Mouse (Mus musculus): Measurements from ENCODE around the gene Ensa. TPM values are rescaled to one million over a fixed set of nuclear protein-coding genes. Genes with fewer than 3 reads are reported as not detected.
"Not testable (repeated sequence)": the region's sequence is repeated elsewhere in the genome, so short reads cannot be mapped to it uniquely, and the experiment has no call there.

Ensa gene
- polyA plus RNA-seq, 1 experiment from 2014 or later: 133 TPM

DNA sequence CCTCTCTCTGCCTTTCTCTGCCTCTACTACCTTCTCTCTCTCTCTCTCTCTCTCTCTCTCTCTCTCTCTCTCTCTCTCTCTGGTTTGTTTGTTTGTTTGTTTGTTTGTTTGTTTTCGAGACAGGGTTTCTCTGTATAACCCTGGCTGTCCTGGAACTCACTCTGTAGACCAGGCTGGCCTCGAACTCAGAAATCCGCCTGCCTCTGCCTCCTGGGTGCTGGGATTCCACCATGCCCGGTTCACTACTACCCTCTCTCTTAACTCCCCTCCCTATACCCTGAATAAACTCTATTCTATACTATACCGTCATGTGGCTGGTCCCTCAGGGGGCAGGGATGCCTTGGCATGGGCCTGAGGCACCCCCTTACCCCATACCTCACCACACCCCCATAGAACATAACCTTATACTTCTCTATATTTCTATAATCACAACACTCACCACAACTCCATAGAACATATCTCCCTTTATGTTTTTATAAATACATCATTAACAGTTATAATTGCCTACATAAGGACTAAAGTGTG lies 740 bp upstream of the Ensa start:
- Histone ChIP-seq H3K4me1 (peaks cover 24% of the 10 kb centered on the region), H3K9ac (peak overlapping the region; percentile 44; the same call in 1 of the 2 replicates), H3K4me3 (peak overlapping the region; percentile 66), H3K36me3 (replicated peaks) (peaks cover 17% of the 10 kb centered on the region), H3K4me2 (peak overlapping the region; percentile 59), H3K27ac (peak overlapping the region; percentile 82)
- not testable (repeated sequence) for H3K27me3 ChIP-seq (replicated peaks); ATAC-seq (replicated peaks); H3K9me3 ChIP-seq
- WGBS: 62% methylated on average over 5 of the region's 5 CpGs

DNA sequence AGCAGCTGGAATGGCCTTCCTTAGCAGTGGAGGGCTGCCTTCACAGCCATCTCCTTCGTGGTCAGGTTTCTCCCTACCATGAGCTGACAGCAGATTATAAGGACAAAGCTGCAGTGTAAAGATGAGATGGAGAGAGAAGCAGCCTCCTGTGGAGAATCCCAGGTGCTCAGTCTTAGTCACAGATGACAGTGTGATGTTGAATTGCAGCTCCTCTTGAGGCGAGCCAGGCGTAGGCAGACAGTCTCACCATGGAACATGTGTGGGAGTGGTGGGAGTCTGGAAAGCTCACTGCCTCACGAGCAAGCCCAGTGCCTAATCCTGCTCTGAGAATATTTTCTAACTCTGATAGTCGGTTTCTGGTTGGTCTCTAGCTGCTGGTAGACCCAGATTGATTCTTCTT lies 3.0 kb downstream of the Ensa start:
- no peak for ATAC-seq (replicated peaks)
- Histone ChIP-seq H3K4me2 (no peak overlapping the region), H3K36me3 (replicated peaks) (peaks cover 46% of the 10 kb centered on the region), H3K4me1 (peaks cover 26% of the 10 kb centered on the region), H3K27me3 (replicated peaks) (no peaks in the 10 kb centered on the region), H3K9ac (no peak overlapping the region; the same call in 1 of the 2 replicates), H3K27ac (no peak overlapping the region), H3K4me3 (no peak overlapping the region), H3K9me3 (no peaks in the 10 kb centered on the region)
- 90% methylated on average over 5 of the region's 5 CpGs for WGBS

DNA sequence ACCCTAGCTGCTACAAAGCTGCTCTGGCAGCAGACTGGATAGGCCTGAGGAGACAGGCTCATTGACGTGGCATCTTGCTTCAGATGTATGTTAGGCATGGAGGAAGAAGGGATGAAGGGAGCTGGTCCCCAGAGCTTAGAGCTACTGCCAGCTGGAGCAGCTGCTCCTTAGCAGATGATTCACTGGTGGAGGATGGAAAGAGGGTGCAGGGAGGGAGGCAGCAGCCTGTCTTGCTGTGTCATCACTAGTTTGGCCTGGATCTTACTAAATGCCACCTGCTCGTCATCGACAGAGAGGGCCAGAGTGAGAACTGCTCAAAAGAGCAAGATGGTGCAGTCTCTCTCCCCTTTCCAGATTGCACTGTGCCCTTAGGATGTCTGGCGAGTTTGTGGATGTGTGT lies 5.0 kb downstream of the Ensa start:
- Histone ChIP-seq H3K4me3 (no peak overlapping the region), H3K27ac (no peak overlapping the region), H3K9me3 (no peaks in the 10 kb centered on the region), H3K27me3 (replicated peaks) (no peaks in the 10 kb centered on the region), H3K9ac (no peak overlapping the region), H3K36me3 (replicated peaks) (peaks cover 56% of the 10 kb centered on the region), H3K4me1 (peaks cover 26% of the 10 kb centered on the region), H3K4me2 (no peak overlapping the region)
- no peak for ATAC-seq (replicated peaks)
- WGBS: 87% methylated on average over 4 of the region's 4 CpGs

DNA sequence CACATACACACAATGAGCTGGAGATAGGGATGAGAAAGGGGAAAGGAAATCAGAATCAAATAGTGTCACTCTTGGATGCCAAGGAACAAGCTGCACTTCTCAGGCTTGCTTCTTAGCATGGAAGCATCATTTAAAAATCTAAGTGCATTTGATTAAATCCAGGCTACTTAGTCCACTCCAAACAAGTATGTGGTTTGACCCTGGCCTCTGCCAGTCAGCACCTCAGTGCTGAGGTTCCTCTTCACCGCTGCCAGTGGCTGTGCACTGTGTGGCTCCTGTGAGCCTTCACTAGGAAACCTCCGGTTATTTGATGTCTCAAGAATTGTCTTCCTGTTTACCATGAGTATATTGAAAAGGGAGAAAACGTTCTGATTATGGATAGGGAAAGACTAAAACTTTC lies 6.1 kb downstream of the Ensa start:
- no peak for ATAC-seq (replicated peaks)
- H3K27ac ChIP-seq: no peak overlapping the region
- H3K36me3 ChIP-seq (replicated peaks): peaks cover 59% of the 10 kb centered on the region
- H3K4me2 ChIP-seq: no peak overlapping the region
- H3K9me3 ChIP-seq: no peaks in the 10 kb centered on the region
- H3K4me3 ChIP-seq: no peak overlapping the region
- 87% methylated on average over 3 of the region's 3 CpGs for WGBS
- no peaks in the 10 kb centered on the region for H3K27me3 ChIP-seq (replicated peaks)
- peaks cover 24% of the 10 kb centered on the region for H3K4me1 ChIP-seq
- no peak overlapping the region for H3K9ac ChIP-seq

DNA sequence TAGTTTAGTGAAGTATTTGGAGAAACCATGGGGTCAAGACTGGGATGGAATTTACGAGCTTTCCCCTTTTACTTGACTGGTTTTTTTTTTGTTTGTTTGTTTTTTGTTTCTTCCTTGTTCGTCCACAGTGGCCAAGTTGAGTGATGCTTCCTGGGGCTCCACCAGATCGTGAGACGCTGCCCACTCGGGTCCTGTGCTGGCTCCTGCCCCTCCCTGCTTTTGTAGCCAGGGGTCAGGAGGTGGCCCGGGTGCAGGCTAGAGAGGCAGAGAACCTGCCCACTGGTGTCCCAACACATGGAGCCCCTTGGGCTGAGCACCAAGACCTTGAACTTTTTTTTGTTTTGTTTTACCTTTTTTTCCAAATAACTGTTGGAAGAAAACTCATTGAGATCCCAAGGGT lies 6.5 kb downstream of the Ensa start:
- Histone ChIP-seq H3K4me2 (no peak overlapping the region), H3K9me3 (no peaks in the 10 kb centered on the region), H3K27me3 (replicated peaks) (no peaks in the 10 kb centered on the region), H3K36me3 (replicated peaks) (peaks cover 59% of the 10 kb centered on the region), H3K4me1 (peaks cover 19% of the 10 kb centered on the region), H3K27ac (no peak overlapping the region), H3K9ac (no peak overlapping the region), H3K4me3 (no peak overlapping the region)
- ATAC-seq (replicated peaks): no peak
- 88% methylated on average over 6 of the region's 6 CpGs for WGBS

DNA sequence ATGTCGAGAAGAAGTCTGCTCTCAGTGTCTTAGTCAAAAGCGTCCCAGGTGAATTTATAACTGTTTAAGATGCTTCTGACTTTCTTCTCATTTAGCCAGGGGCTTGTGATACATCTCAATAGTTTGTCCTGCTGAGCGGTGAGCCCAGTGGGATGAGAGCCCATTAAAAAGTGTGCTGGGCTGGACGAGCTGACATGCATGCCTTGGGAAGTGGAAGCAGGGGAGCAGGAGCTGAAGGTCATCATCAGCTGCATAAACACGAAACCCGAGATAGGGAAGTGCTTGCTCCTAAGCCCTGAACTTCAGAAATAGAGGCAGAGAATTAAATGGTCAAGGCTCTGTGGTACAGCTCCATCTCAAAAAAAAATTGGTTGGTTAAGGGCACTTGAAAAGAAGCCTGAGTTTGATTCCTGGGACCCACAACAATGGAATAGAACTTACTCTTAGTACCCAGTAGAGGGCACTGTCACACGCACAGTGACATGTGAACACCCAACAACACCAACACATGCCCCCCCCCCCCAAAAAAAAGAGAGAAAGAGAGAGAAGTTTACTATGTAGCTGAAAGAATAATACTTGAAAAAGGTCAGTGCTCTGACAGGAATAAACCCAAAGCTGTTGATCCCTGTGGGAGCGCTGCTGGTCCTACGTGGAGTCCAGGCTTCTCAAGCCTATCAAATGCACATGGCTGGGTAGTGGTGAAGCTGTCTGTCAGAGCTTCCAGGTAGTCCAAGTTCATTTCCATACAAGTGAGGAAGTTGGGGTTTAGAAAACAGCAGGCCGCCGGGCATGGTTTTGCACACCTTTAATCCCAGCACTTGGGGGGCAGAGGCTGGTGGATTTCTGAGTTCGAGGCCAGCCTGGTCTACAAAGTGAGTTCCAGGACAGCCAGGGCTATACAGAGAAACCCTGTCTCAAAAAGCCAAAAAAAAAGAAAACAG lies 8.1 kb downstream of the Ensa start:
- Histone ChIP-seq H3K4me3 (no peak overlapping the region), H3K9ac (no peak overlapping the region), H3K9me3 (no peaks in the 10 kb centered on the region), H3K27ac (no peak overlapping the region), H3K36me3 (replicated peaks) (peaks cover 66% of the 10 kb centered on the region), H3K4me2 (no peak overlapping the region), H3K4me1 (peaks cover 3% of the 10 kb centered on the region; the same call in 1 of the 2 replicates), H3K27me3 (replicated peaks) (no peaks in the 10 kb centered on the region)
- ATAC-seq (replicated peaks): no peak
- WGBS: 79% methylated on average over 12 of the region's 12 CpGs

DNA sequence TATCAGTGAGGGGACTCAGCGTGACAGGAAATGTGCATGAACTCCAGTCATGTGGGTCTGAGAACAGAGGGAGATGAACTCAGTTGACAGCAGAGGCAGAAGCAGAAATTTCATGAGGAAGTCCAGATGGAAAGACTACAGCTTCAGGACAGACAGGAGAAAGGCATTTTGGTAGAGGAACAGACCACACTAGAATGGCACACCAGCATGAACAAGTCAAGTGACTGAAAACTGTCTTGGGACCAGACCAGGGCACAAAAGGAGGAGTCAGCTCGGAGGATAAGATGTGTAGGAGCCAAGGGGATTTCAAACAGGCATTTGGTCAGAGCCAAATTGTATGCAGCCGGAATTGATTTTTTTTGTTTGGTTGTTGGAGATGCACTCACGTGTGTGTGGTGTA lies 10.8 kb downstream of the Ensa start:
- H3K9me3 ChIP-seq: no peaks in the 10 kb centered on the region
- no peak overlapping the region for H3K4me3 ChIP-seq
- no peak overlapping the region for H3K4me2 ChIP-seq
- H3K36me3 ChIP-seq (replicated peaks): peaks cover 42% of the 10 kb centered on the region; the same call in 1 of the 2 replicates
- H3K9ac ChIP-seq: no peak overlapping the region
- WGBS: 80% methylated on average over 4 of the region's 4 CpGs
- H3K27ac ChIP-seq: no peak overlapping the region
- no peaks in the 10 kb centered on the region for H3K27me3 ChIP-seq (replicated peaks)
- no peak for ATAC-seq (replicated peaks)
- 0 out of 2 replicates have a peak, but pooled peaks cover 3% of the 10 kb centered on the region for H3K4me1 ChIP-seq

DNA sequence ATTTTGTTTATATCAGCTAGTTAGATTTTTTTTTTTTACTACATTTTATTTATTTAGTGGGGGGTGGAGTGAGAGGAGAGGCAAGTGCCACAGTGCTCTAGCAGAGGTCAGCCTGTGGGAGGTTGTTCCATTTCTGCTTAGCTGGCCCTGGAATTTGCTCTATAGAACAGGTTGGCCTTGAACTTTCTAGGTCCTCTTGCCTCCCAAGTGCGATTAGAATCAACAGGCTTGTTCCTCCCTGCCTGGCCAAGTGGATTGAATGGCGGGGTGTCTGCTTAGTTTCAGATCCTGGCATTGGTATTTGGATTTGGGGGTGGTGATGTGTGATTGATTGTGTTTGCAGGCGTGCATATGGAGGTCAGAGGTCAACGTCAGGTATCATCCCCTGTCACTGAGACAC lies 11.3 kb downstream of the Ensa start:
- Histone ChIP-seq H3K4me2 (no peak overlapping the region), H3K27ac (no peak overlapping the region), H3K36me3 (replicated peaks) (peaks cover 38% of the 10 kb centered on the region; the same call in 1 of the 2 replicates), H3K9me3 (no peaks in the 10 kb centered on the region), H3K9ac (no peak overlapping the region), H3K4me3 (no peak overlapping the region), H3K27me3 (replicated peaks) (no peaks in the 10 kb centered on the region), H3K4me1 (0 out of 2 replicates have a peak, but pooled peaks cover 3% of the 10 kb centered on the region)
- no peak for ATAC-seq (replicated peaks)
- 91% methylated on average over 4 of the region's 4 CpGs for WGBS

DNA sequence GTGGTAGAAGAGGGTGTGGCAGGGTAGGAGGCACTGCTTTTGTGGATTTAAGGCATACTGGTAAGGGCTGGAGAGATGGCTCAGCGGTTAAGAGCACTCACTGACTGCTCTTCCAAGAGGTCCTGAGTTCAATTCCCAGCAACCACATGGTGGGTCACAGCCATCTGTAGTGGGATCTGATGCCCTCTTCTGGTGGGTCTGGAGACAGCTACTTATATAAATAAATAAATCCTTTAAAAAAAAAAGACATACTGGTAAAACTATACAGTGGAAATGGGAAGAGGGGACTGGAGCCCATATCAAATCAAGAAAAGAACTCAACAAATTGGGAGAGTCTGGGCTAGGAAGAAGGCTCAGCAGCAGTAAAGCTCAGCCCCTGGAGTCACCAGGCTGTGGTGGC lies 14.9 kb downstream of the Ensa start:
- 84% methylated on average over 1 of the region's 1 CpGs for whole genome bisulfite sequencing
- Histone ChIP-seq H3K9ac (no peak overlapping the region), H3K27me3 (replicated peaks) (no peaks in the 10 kb centered on the region), H3K36me3 (replicated peaks) (0 out of 2 replicates have a peak, but pooled peaks cover 15% of the 10 kb centered on the region), H3K4me3 (no peak overlapping the region), H3K27ac (no peak overlapping the region), H3K4me1 (no peaks in the 10 kb centered on the region), H3K4me2 (no peak overlapping the region), H3K9me3 (no peaks in the 10 kb centered on the region)
- no peak for ATAC-seq (replicated peaks)

DNA sequence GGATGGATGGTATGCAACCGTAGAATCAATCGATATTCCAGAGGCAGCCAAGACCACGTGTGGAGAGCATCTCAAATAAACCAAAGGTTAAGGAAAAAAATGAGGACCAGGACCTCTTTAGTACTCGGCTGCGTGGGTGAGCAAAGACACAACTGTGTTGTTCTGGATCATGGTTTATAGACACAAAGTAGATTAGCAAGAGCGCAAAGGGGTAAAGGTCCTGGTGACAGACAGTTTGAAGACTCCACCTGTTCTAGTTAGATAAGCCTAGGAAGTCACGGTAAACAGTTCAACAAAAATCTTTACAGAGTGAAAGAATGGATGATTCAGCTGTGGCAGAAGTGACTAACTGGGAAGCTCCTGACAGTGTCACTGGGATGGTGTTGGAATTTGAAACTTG lies 18.3 kb downstream of the Ensa start:
- no peaks in the 10 kb centered on the region for H3K4me1 ChIP-seq
- WGBS: 91% methylated on average over 7 of the region's 7 CpGs
- H3K4me2 ChIP-seq: no peak overlapping the region
- no peaks in the 10 kb centered on the region for H3K9me3 ChIP-seq
- H3K4me3 ChIP-seq: no peak overlapping the region
- H3K27ac ChIP-seq: no peak overlapping the region
- ATAC-seq (replicated peaks): no peak
- no peak overlapping the region for H3K9ac ChIP-seq
- no peaks in the 10 kb centered on the region for H3K36me3 ChIP-seq (replicated peaks)
- H3K27me3 ChIP-seq (replicated peaks): no peaks in the 10 kb centered on the region

DNA sequence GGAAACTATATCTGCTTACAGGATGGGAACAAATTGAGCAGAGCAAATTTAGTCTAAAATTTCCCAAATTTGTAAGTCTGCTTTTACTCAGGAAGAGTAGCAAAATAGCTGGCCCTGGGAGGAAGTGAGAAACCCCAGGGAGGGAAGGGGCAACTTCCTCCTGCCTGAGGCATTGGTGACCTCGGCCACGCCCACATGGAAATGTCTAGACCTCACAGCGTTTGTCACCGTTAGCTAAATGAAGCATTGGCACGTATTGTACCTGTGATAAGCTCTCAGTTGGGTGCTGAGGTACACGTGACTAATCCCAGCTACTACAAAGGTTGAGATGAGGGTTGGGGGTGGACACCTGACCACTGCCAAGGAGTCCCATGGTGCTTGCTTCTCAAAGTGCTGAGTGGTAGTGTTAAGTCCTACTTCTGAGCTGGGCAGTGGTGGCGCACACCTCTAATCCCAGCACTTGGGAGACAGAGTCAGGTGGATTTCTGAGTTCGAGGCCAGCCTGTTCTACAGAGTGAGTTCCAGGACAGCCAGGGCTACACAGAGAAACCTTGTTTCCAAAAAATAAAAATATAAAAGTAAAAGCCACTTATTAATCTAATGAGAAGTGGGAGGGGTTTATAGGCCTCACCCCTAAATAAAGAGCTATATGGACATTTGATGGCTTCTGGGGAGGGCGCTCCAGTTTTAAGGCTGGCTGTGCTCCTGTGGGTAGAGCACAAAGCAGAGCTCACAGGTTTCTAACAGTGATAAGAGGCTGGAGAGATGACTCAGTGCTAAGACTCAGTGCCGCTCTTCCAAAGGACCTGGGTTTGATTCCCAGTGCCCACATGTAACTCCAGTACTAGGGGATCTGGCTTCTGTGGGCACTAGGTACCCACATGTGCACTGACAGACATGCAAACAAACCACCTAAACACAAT lies 20.8 kb downstream of the Ensa start:
- Histone ChIP-seq H3K9ac (no peak overlapping the region), H3K36me3 (replicated peaks) (no peaks in the 10 kb centered on the region), H3K4me1 (no peaks in the 10 kb centered on the region), H3K4me2 (no peak overlapping the region), H3K27ac (no peak overlapping the region), H3K4me3 (no peak overlapping the region), H3K9me3 (no peaks in the 10 kb centered on the region), H3K27me3 (replicated peaks) (no peaks in the 10 kb centered on the region)
- 69% methylated on average over 10 of the region's 10 CpGs for WGBS
- no peak for ATAC-seq (replicated peaks)

DNA sequence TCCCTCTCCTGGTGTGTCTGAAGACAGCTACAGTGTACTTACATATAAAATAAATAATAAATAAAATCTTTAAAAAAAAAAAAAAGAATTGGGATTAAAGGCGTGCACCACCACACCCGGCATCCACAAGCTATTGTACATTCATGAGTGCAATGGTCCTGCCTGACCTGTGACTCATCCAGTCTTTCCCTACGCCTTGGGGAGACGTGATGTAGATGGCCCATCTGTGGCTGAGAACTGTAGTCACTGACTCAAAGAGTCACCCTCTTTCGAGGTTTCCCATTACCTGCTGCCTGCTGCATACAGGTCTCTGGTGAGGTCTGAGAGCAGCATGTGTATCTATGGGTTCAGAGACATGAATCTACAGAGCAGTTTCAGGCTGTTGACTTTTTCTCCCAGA lies 23.2 kb downstream of the Ensa start:
- H3K27me3 ChIP-seq (replicated peaks): no peaks in the 10 kb centered on the region
- no peak overlapping the region for H3K27ac ChIP-seq
- no peak overlapping the region for H3K9ac ChIP-seq
- H3K9me3 ChIP-seq: no peaks in the 10 kb centered on the region
- no peak overlapping the region for H3K4me2 ChIP-seq
- 95% methylated on average over 5 of the region's 5 CpGs for WGBS
- no peak for ATAC-seq (replicated peaks)
- no peaks in the 10 kb centered on the region for H3K36me3 ChIP-seq (replicated peaks)
- H3K4me3 ChIP-seq: no peak overlapping the region
- H3K4me1 ChIP-seq: no peaks in the 10 kb centered on the region
